Mouse (Mus musculus): ENCODE data around the gene Kcng3.

GRCm38 (mm10) chr17:83563703-83564111 lies 68.0 kb downstream of the Kcng3 start:
- TF ChIP-seq POLR2A (IDR thresholded peaks at IDR 0.05; ENCODE audit: control insufficient read depth, low read depth, low read length) (no peak), CTCF (IDR thresholded peaks at IDR 0.05; ENCODE audit: control insufficient read depth, insufficient read depth, insufficient replicate concordance, low read depth, low read length) (peak; percentile 44; the same call in 1 of the 2 replicates)

All from testis, adult 2 months (tissue).